Mouse (Mus musculus): ENCODE data around the gene Bola1.

- no peak for TF ChIP-seq KAT2A (conservative IDR thresholded peaks at IDR 0.05; ENCODE audit: low read depth, low read length)
- TF ChIP-seq ZKSCAN1 (IDR thresholded peaks at IDR 0.05; ENCODE audit: low read depth, low read length) = no peak
- TF ChIP-seq MEF2A (IDR thresholded peaks at IDR 0.05; ENCODE audit: extremely low read depth, insufficient replicate concordance, low read depth, low read length, poor library complexity, severe bottlenecking) = no peak
- TF ChIP-seq ELF1 (IDR thresholded peaks at IDR 0.05; ENCODE audit: low read depth, low read length) = no peak
- no peak for TF ChIP-seq POLR2AphosphoS2 (IDR thresholded peaks at IDR 0.05; ENCODE audit: low read length)
- no peak for TF ChIP-seq GATA1 (IDR thresholded peaks at IDR 0.05; ENCODE audit: low read depth, low read length)
- TF ChIP-seq CTCF (IDR thresholded peaks at IDR 0.05 in 2 of 3, conservative IDR thresholded peaks at IDR 0.05 in 1 of 3; ENCODE audit: control insufficient read depth in 1 of 3, insufficient read depth in 1 of 3, low read depth in 2 of 3, low read length in 3 of 3, poor library complexity in 1 of 3, severe bottlenecking in 1 of 3) = no peak
- TF ChIP-seq UBTF (IDR thresholded peaks at IDR 0.05; ENCODE audit: borderline replicate concordance, insufficient read depth, low read depth, low read length) = no peak
- TF ChIP-seq EP300 (IDR thresholded peaks at IDR 0.05; ENCODE audit: low read depth in 1 of 2, low read length in 2 of 2) = no peak
- no peak for TF ChIP-seq POLR2A (IDR thresholded peaks at IDR 0.05; ENCODE audit: control insufficient read depth in 1 of 2, insufficient read depth in 1 of 2, low read depth in 1 of 2, low read length in 2 of 2, poor library complexity in 1 of 2)
- TF ChIP-seq TBP (IDR thresholded peaks at IDR 0.05; ENCODE audit: low read depth, low read length) = no peak
These were observed 40.7 kb upstream of the Bola1 start for GRCm38 (mm10) chr3:96260220-96260619.
